Mouse (Mus musculus): ENCODE data around the gene Ccdc36. TPM values are rescaled to one million over a fixed set of nuclear protein-coding genes. Genes with fewer than 3 reads are reported as not detected.

The Ccdc36 gene
- total RNA-seq (2014; rRNA removed; ENCODE audit: low replicate concordance) (not detected in 2 replicates), polyA plus RNA-seq (2015; fragmentation: Nextera tagmentation; extraction: Ambion mirVana) (0.14 and 0.25 TPM in 2 replicates)

DNA sequence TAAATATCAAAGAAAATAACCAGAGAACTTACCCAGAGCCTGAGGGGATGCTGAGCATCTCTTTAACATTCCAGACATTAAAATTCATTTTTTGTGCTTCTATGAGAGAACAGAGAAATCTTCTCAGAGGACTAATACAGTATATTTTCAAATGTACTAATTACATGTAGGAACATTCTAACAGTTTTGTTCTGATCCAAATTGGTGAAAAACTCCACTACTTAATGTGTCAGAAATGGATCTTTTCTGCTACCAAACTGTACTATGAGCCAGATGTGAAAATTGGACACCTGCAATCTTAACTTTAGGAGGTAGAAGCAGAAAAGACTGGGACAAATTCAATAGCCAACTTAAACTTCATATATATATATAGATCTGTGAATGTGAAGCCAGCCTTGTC, at the start of gene Ccdc36:
TSS of gene Ccdc36 (minus strand) at position 101 of the 400 bp plus-strand sequence.
- no peaks in the 10 kb centered on the region for H3K36me3 ChIP-seq (replicated peaks; ENCODE audit: control insufficient read depth, insufficient read depth, low read length)

GRCm38 (mm10) chr9:108474528-108474927, 46.2 kb upstream of the Ccdc36 start:
- TF ChIP-seq EP300 (IDR thresholded peaks at IDR 0.05; ENCODE audit: low read depth) (no peak), CTCF (IDR thresholded peaks at IDR 0.05; ENCODE audit: low read depth) (no peak)
- DNase-seq (ENCODE audit: low spot score) (no peak), ATAC-seq (ENCODE audit: insufficient read depth, low read depth) (no peak)
- H3K9ac ChIP-seq (replicated peaks; ENCODE audit: low read depth, low read length): no peak overlapping the region
- H3K4me2 ChIP-seq (ENCODE audit: low read depth, low read length): no peak overlapping the region
- peaks cover 6% of the 10 kb centered on the region for H3K4me1 ChIP-seq (ENCODE audit: control insufficient read depth, insufficient read depth)
- 80% methylated on average over 1 of the region's 1 CpGs for WGBS
- no peaks in the 10 kb centered on the region for H3K36me3 ChIP-seq (replicated peaks; ENCODE audit: control insufficient read depth, insufficient read depth, low read length)
- H3K9me3 ChIP-seq (replicated peaks; ENCODE audit: control insufficient read depth, low read length): no peaks in the 10 kb centered on the region
- H3K27me3 ChIP-seq (ENCODE audit: control insufficient read depth, insufficient read depth, low read length): no peaks in the 10 kb centered on the region
- H3K4me3 ChIP-seq (ENCODE audit: low read depth, low read length): no peak overlapping the region
- H3K27ac ChIP-seq (ENCODE audit: low read depth): no peak overlapping the region

More for the DNA sequence above, at the start of gene Ccdc36:
- H3K9ac ChIP-seq (replicated peaks; ENCODE audit: low read depth, low read length): no peak within 1 kb of the TSS
- no peak within 1 kb of the TSS for H3K4me2 ChIP-seq (ENCODE audit: low read depth, low read length)
- no peaks in the 10 kb centered on the region for H3K4me1 ChIP-seq (ENCODE audit: control insufficient read depth, insufficient read depth)
- ATAC-seq (ENCODE audit: insufficient read depth, low read depth) (no peak), DNase-seq (ENCODE audit: low spot score) (no peak)
- no peaks in the 10 kb centered on the region for H3K27me3 ChIP-seq (ENCODE audit: control insufficient read depth, insufficient read depth, low read length)
- H3K27ac ChIP-seq (ENCODE audit: low read depth): no peak within 1 kb of the TSS
- no peak within 1 kb of the TSS for H3K4me3 ChIP-seq (ENCODE audit: low read depth, low read length)
- H3K9me3 ChIP-seq (replicated peaks; ENCODE audit: control insufficient read depth, low read length): no peaks in the 10 kb centered on the region
- TF ChIP-seq EP300 (IDR thresholded peaks at IDR 0.05; ENCODE audit: low read depth): no peak
- TF ChIP-seq CTCF (IDR thresholded peaks at IDR 0.05; ENCODE audit: low read depth): no peak

GRCm38 (mm10) chr9:108469845-108470244, 41.6 kb upstream of the Ccdc36 start:
- Histone ChIP-seq H3K9ac (replicated peaks; ENCODE audit: low read depth, low read length) (no peak overlapping the region), H3K4me1 (ENCODE audit: control insufficient read depth, insufficient read depth) (no peaks in the 10 kb centered on the region), H3K27ac (ENCODE audit: low read depth) (no peak overlapping the region), H3K9me3 (replicated peaks; ENCODE audit: control insufficient read depth, low read length) (no peaks in the 10 kb centered on the region), H3K4me3 (ENCODE audit: low read depth, low read length) (no peak overlapping the region), H3K4me2 (ENCODE audit: low read depth, low read length) (no peak overlapping the region), H3K27me3 (ENCODE audit: control insufficient read depth, insufficient read depth, low read length) (no peaks in the 10 kb centered on the region), H3K36me3 (replicated peaks; ENCODE audit: control insufficient read depth, insufficient read depth, low read length) (peaks cover 13% of the 10 kb centered on the region; the same call in 1 of the 2 replicates)
- DNase-seq (ENCODE audit: low spot score): no peak
- no peak for TF ChIP-seq CTCF (IDR thresholded peaks at IDR 0.05; ENCODE audit: low read depth)
- no peak for TF ChIP-seq EP300 (IDR thresholded peaks at IDR 0.05; ENCODE audit: low read depth)
- 52% methylated on average over 4 of the region's 4 CpGs for WGBS
- no peak for ATAC-seq (ENCODE audit: insufficient read depth, low read depth)

DNA sequence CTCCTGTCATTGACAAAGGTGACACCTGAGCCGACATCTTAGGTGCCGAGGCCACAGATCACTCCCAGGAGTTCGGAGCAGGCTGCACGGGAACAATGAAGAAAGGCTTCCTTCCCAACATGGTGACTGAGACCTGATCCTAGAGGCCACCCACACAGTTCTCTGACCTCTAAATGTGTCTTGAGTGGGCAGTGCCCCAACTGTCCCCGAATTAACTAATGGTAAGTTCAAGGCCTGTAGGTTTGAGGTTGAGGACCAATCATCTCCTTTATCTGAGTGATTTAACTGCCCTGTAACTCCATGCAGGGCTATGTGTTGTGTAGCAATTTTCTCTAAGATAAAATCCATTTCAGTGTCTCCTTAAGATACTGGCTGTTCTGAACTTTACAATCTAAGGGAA, 41.1 kb upstream of the Ccdc36 start:
- Histone ChIP-seq H3K4me2 (ENCODE audit: low read depth, low read length) (no peak overlapping the region), H3K4me3 (ENCODE audit: low read depth, low read length) (no peak overlapping the region), H3K4me1 (ENCODE audit: control insufficient read depth, insufficient read depth) (no peaks in the 10 kb centered on the region), H3K36me3 (replicated peaks; ENCODE audit: control insufficient read depth, insufficient read depth, low read length) (peaks cover 17% of the 10 kb centered on the region; the same call in 1 of the 2 replicates), H3K27me3 (ENCODE audit: control insufficient read depth, insufficient read depth, low read length) (no peaks in the 10 kb centered on the region), H3K27ac (ENCODE audit: low read depth) (no peak overlapping the region), H3K9ac (replicated peaks; ENCODE audit: low read depth, low read length) (no peak overlapping the region), H3K9me3 (replicated peaks; ENCODE audit: control insufficient read depth, low read length) (no peaks in the 10 kb centered on the region)
- no peak for ATAC-seq (ENCODE audit: insufficient read depth, low read depth)
- WGBS: 64% methylated on average over 5 of the region's 5 CpGs
- no peak for TF ChIP-seq EP300 (IDR thresholded peaks at IDR 0.05; ENCODE audit: low read depth)
- TF ChIP-seq CTCF (IDR thresholded peaks at IDR 0.05; ENCODE audit: low read depth): no peak
- no peak for DNase-seq (ENCODE audit: low spot score)

- Histone ChIP-seq H3K9me3 (replicated peaks; ENCODE audit: control insufficient read depth, low read length) (no peaks in the 10 kb centered on the region), H3K9ac (replicated peaks; ENCODE audit: low read depth, low read length) (no peak overlapping the region), H3K27me3 (ENCODE audit: control insufficient read depth, insufficient read depth, low read length) (no peaks in the 10 kb centered on the region), H3K4me1 (ENCODE audit: control insufficient read depth, insufficient read depth) (peaks cover 10% of the 10 kb centered on the region), H3K4me2 (ENCODE audit: low read depth, low read length) (no peak overlapping the region), H3K4me3 (ENCODE audit: low read depth, low read length) (no peak overlapping the region), H3K27ac (ENCODE audit: low read depth) (no peak overlapping the region), H3K36me3 (replicated peaks; ENCODE audit: control insufficient read depth, insufficient read depth, low read length) (peaks cover 33% of the 10 kb centered on the region)
- WGBS: 91% methylated on average over 2 of the region's 2 CpGs
- TF ChIP-seq EP300 (IDR thresholded peaks at IDR 0.05; ENCODE audit: low read depth): no peak
- no peak for TF ChIP-seq CTCF (IDR thresholded peaks at IDR 0.05; ENCODE audit: low read depth)
- ATAC-seq (ENCODE audit: insufficient read depth, low read depth): no peak
- DNase-seq (ENCODE audit: low spot score): no peak
Observed at GRCm38 (mm10) chr9:108466219-108466618, 37.9 kb upstream of the Ccdc36 start.

GRCm38 (mm10) chr9:108463713-108464112, 35.4 kb upstream of the Ccdc36 start:
- no peak for DNase-seq (ENCODE audit: low spot score)
- Histone ChIP-seq H3K9ac (replicated peaks; ENCODE audit: low read depth, low read length) (no peak overlapping the region), H3K4me3 (ENCODE audit: low read depth, low read length) (no peak overlapping the region), H3K27me3 (ENCODE audit: control insufficient read depth, insufficient read depth, low read length) (no peaks in the 10 kb centered on the region), H3K27ac (ENCODE audit: low read depth) (no peak overlapping the region), H3K4me2 (ENCODE audit: low read depth, low read length) (no peak overlapping the region), H3K9me3 (replicated peaks; ENCODE audit: control insufficient read depth, low read length) (no peaks in the 10 kb centered on the region), H3K4me1 (ENCODE audit: control insufficient read depth, insufficient read depth) (peaks cover 14% of the 10 kb centered on the region), H3K36me3 (replicated peaks; ENCODE audit: control insufficient read depth, insufficient read depth, low read length) (peaks cover 33% of the 10 kb centered on the region)
- ATAC-seq (ENCODE audit: insufficient read depth, low read depth): no peak
- TF ChIP-seq CTCF (IDR thresholded peaks at IDR 0.05; ENCODE audit: low read depth) (no peak), EP300 (IDR thresholded peaks at IDR 0.05; ENCODE audit: low read depth) (no peak)
- 92% methylated on average over 9 of the region's 9 CpGs for WGBS
